Mouse (Mus musculus): ENCODE results near the gene Clip3. TPM values are rescaled to one million over a fixed set of nuclear protein-coding genes. Genes with fewer than 3 reads are reported as not detected.
A peak's percentile ranks its signal among the peaks of the same experiment; 100 is the strongest.

Gene Clip3
- polyA plus RNA-seq, 1 experiment from 2014 or later: 14.9 TPM

DNA sequence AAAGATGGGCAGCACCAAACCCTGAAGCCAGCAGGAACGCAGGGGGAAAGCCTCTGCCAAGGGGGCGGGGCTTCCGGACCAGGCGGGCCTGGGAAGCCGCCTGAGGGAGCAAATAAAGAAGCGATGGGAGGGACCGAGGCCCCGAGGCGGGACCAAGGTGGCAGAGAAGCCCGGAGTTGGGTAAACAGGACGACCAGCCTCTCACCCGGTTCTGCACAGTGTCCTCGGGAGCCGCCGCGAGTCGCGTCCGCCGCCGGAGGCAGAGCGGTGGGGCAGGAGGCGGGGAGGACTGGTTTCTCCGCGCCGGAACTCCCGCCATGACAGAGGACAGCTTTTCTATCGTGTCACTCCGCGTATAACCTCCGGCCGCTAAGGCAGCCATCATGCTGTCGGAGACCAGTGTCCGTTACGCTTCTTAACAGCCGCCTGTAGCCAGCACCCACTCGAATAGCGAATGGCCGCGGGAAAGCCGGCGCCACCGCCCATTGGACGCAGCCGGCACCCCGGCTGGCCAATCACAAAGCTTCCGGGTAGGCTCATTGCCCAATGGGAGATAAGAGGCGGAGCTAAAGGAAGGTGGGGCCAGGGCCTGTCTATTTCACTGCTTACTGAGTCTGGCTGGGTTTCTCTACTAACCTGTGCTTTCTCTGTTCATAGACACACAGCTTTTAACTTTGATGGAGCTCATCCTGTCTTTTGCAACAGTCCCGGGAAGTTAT, 11.4 kb upstream of the Clip3 start, which contains the start of the genes Thap8 and Wdr62:
Thap8 (plus strand) TSS at position 144 of the 719 bp plus-strand sequence.
Wdr62 (minus strand) TSS at position 469 of the 719 bp plus-strand sequence.
- under 1% methylated on average over 49 of the region's 49 CpGs for WGBS
- Histone ChIP-seq H3K4me1 (peaks cover 28% of the 10 kb centered on the region), H3K9me3 (no peaks in the 10 kb centered on the region), H3K27ac (replicated peaks) (peak within 1 kb of the TSS; percentile 99), H3K9ac (peak within 1 kb of the TSS; percentile 83), H3K4me2 (peak within 1 kb of the TSS; percentile 94), H3K27me3 (replicated peaks) (no peaks in the 10 kb centered on the region), H3K4me3 (peak within 1 kb of the TSS; percentile 86), H3K36me3 (no peaks in the 10 kb centered on the region)
- ATAC-seq (ENCODE audit: extremely low read depth, insufficient number of reproducible peaks, low FRiP score, low TSS enrichment): peak; percentile 95

- ATAC-seq (ENCODE audit: extremely low read depth, insufficient number of reproducible peaks, low FRiP score, low TSS enrichment): peak; percentile 76
- H3K27me3 ChIP-seq (replicated peaks): no peaks in the 10 kb centered on the region
- no peaks in the 10 kb centered on the region for H3K9me3 ChIP-seq
- H3K9ac ChIP-seq: peak overlapping the region; percentile 83
- H3K4me1 ChIP-seq: peaks cover 22% of the 10 kb centered on the region
- H3K36me3 ChIP-seq: no peaks in the 10 kb centered on the region
- peak overlapping the region; percentile 86 for H3K4me3 ChIP-seq
- H3K27ac ChIP-seq (replicated peaks): peak overlapping the region; percentile 99
- WGBS: under 1% methylated on average over 20 of the region's 20 CpGs
- peak overlapping the region; percentile 94 for H3K4me2 ChIP-seq
Observed at GRCm38 (mm10) chr7:30280670-30281138, 10.8 kb upstream of the Clip3 start.

- H3K4me3 ChIP-seq: no peak overlapping the region
- WGBS: 69% methylated on average over 4 of the region's 4 CpGs
- 0 out of 2 replicates have a peak overlapping the region, but pooled peaks have one; percentile 83 for H3K9ac ChIP-seq
- no peaks in the 10 kb centered on the region for H3K9me3 ChIP-seq
- H3K4me1 ChIP-seq: peaks cover 22% of the 10 kb centered on the region
- H3K27me3 ChIP-seq (replicated peaks): no peaks in the 10 kb centered on the region
- H3K27ac ChIP-seq (replicated peaks): peak overlapping the region; percentile 99
- H3K36me3 ChIP-seq: no peaks in the 10 kb centered on the region
- peak overlapping the region; percentile 94 for H3K4me2 ChIP-seq
- no peak for ATAC-seq (ENCODE audit: extremely low read depth, insufficient number of reproducible peaks, low FRiP score, low TSS enrichment)
Observed at GRCm38 (mm10) chr7:30281522-30281921, 10.0 kb upstream of the Clip3 start.

- no peak overlapping the region for H3K4me2 ChIP-seq
- H3K4me1 ChIP-seq: peaks cover 22% of the 10 kb centered on the region
- 58% methylated on average over 7 of the region's 7 CpGs for WGBS
- no peak overlapping the region for H3K4me3 ChIP-seq
- H3K27me3 ChIP-seq (replicated peaks): peaks cover 8% of the 10 kb centered on the region
- H3K27ac ChIP-seq (replicated peaks): no peak overlapping the region
- H3K36me3 ChIP-seq: no peaks in the 10 kb centered on the region
- H3K9me3 ChIP-seq: no peaks in the 10 kb centered on the region
- 0 out of 2 replicates have a peak overlapping the region, but pooled peaks have one; percentile 29 for H3K9ac ChIP-seq
- ATAC-seq (ENCODE audit: extremely low read depth, insufficient number of reproducible peaks, low FRiP score, low TSS enrichment): no peak
Observed at GRCm38 (mm10) chr7:30282740-30283139, 8.8 kb upstream of the Clip3 start.

DNA sequence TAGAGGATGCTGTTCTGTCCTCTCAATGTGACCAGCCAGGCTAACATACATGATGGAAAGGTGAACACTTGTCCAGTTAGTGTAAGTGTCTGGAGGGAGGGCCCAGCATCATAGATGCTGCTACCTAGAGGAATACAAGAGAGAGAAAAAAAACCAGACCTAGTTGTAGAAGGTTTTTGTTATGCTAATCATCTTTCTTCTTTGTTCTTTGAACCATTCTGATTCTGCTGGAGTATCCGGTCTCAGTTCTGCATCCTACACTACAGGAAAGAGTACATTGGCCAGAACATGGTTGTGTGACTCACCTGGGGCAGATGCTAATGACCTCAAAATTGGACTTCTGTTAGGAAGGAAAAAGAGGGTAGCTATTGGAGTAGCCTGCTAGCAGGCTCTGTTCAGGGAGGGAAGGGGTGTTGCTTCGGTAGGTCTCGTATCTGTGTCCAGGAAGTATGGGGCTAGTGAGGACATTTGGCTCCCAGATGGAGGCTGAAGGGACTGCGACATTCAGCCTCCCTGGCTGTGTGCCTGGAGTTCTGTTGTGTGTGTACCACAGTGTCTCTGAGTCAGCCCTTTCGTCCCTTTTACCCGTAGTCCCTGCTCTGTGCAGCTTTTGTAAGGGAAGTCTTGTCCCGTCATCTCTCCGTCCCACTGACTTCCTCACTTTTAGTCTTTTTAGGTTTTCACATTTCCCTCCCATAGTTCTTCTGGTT, 4.7 kb upstream of the Clip3 start:
- H3K27ac ChIP-seq (replicated peaks): no peak overlapping the region
- H3K4me3 ChIP-seq: no peak overlapping the region
- no peak overlapping the region for H3K4me2 ChIP-seq
- 50% methylated on average over 8 of the region's 8 CpGs for WGBS
- no peak overlapping the region for H3K9ac ChIP-seq
- H3K9me3 ChIP-seq: no peaks in the 10 kb centered on the region
- H3K36me3 ChIP-seq: no peaks in the 10 kb centered on the region
- peaks cover 14% of the 10 kb centered on the region for H3K4me1 ChIP-seq
- H3K27me3 ChIP-seq (replicated peaks): peaks cover 17% of the 10 kb centered on the region
- ATAC-seq (ENCODE audit: extremely low read depth, insufficient number of reproducible peaks, low FRiP score, low TSS enrichment): no peak

DNA sequence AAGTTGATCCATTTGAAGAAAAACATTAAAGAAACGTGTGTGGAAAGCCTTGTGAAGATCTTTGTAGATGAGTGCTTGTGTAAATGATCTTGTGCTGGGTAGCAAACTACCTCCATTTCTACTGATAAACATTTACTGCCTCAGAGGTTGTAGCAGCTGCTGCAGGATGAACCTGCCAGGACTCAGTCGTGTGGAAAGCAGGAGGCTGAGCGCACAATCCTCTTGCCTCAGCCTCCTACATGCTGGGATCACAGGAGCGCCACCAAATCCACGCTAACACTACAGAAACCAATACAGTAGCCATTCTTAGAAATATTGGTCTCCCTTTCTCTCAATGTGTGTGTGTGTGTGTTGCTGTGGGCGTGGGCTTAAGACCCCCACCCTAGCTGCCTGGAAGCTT, 3.5 kb upstream of the Clip3 start:
- Histone ChIP-seq H3K4me3 (no peak overlapping the region), H3K27ac (replicated peaks) (no peak overlapping the region), H3K4me1 (peaks cover 19% of the 10 kb centered on the region), H3K27me3 (replicated peaks) (peaks cover 17% of the 10 kb centered on the region), H3K4me2 (no peak overlapping the region), H3K9ac (no peak overlapping the region), H3K36me3 (no peaks in the 10 kb centered on the region), H3K9me3 (no peaks in the 10 kb centered on the region)
- 66% methylated on average over 6 of the region's 6 CpGs for WGBS
- no peak for ATAC-seq (ENCODE audit: extremely low read depth, insufficient number of reproducible peaks, low FRiP score, low TSS enrichment)

- Histone ChIP-seq H3K4me2 (no peak overlapping the region), H3K27me3 (replicated peaks) (peaks cover 17% of the 10 kb centered on the region), H3K9me3 (no peaks in the 10 kb centered on the region), H3K9ac (no peak overlapping the region), H3K4me3 (no peak overlapping the region), H3K4me1 (peaks cover 25% of the 10 kb centered on the region), H3K36me3 (no peaks in the 10 kb centered on the region), H3K27ac (replicated peaks) (0 out of 2 replicates have a peak overlapping the region, but pooled peaks have one; percentile 2)
- WGBS: 56% methylated on average over 7 of the region's 7 CpGs
- no peak for ATAC-seq (ENCODE audit: extremely low read depth, insufficient number of reproducible peaks, low FRiP score, low TSS enrichment)
Observed at GRCm38 (mm10) chr7:30289071-30289713, 2.3 kb upstream of the Clip3 start.

- no peak overlapping the region for H3K4me3 ChIP-seq
- no peak for ATAC-seq (ENCODE audit: extremely low read depth, insufficient number of reproducible peaks, low FRiP score, low TSS enrichment)
- 0 out of 2 replicates have a peak overlapping the region, but pooled peaks have one; percentile 2 for H3K27ac ChIP-seq (replicated peaks)
- H3K4me1 ChIP-seq: peaks cover 27% of the 10 kb centered on the region
- no peaks in the 10 kb centered on the region for H3K36me3 ChIP-seq
- H3K9ac ChIP-seq: no peak overlapping the region
- peaks cover 17% of the 10 kb centered on the region for H3K27me3 ChIP-seq (replicated peaks)
- no peaks in the 10 kb centered on the region for H3K9me3 ChIP-seq
- no peak overlapping the region for H3K4me2 ChIP-seq
- 53% methylated on average over 10 of the region's 10 CpGs for WGBS
Observed at GRCm38 (mm10) chr7:30289714-30290399, 1.7 kb upstream of the Clip3 start.

GRCm38 (mm10) chr7:30293795-30294194, 2.3 kb downstream of the Clip3 start:
- WGBS: 53% methylated on average over 13 of the region's 13 CpGs

GRCm38 (mm10) chr7:30294296-30294695, 2.8 kb downstream of the Clip3 start:
- no peaks in the 10 kb centered on the region for H3K9me3 ChIP-seq
- no peak overlapping the region for H3K4me3 ChIP-seq
- 74% methylated on average over 5 of the region's 5 CpGs for WGBS
- no peaks in the 10 kb centered on the region for H3K27me3 ChIP-seq (replicated peaks)
- no peak overlapping the region for H3K9ac ChIP-seq
- H3K36me3 ChIP-seq: peaks cover 30% of the 10 kb centered on the region
- H3K27ac ChIP-seq (replicated peaks): no peak overlapping the region
- H3K4me1 ChIP-seq: peaks cover 29% of the 10 kb centered on the region
- ATAC-seq (ENCODE audit: extremely low read depth, insufficient number of reproducible peaks, low FRiP score, low TSS enrichment): no peak
- no peak overlapping the region for H3K4me2 ChIP-seq

More at GRCm38 (mm10) chr7:30293795-30294194, 2.3 kb downstream of the Clip3 start:
- Histone ChIP-seq H3K27ac (replicated peaks) (no peak overlapping the region), H3K9me3 (no peaks in the 10 kb centered on the region), H3K9ac (peak overlapping the region; percentile 14; the same call in 1 of the 2 replicates), H3K36me3 (peaks cover 25% of the 10 kb centered on the region), H3K27me3 (replicated peaks) (0 out of 2 replicates have a peak, but pooled peaks cover 5% of the 10 kb centered on the region), H3K4me3 (no peak overlapping the region), H3K4me1 (peaks cover 29% of the 10 kb centered on the region), H3K4me2 (no peak overlapping the region)
- ATAC-seq (ENCODE audit: extremely low read depth, insufficient number of reproducible peaks, low FRiP score, low TSS enrichment): no peak

Data from heart, embryonic 13.5 days (tissue).